Mouse (Mus musculus): ENCODE measurements at regions not wholly inside any gene's neighbourhood (a gene's known extent, or its start where the extent isn't known, plus 50 kb on each side); places are given as distances from the start of the nearest gene placed in this dataset.

DNA sequence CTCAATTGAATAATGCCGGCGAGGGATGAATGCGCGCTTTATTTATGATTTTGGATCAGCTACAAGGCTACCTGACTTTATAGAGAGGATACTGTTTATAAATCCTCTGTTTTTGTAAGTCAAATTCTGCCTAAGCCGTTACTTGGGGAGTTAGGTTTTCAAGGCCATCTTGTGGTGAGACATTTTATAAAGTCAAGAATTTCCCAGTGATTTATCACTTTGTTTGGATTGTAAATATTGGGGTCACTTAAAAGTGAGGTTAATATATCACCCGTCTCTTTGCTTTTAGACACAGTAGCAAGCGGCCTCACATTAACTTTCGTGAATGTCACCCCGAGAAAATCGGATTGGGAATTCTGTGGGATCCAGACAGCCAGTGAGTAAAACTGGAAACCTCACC, 84.9 kb upstream of the Map4k3 start:
- Histone ChIP-seq H3K36me3 (replicated peaks) (no peaks in the 10 kb centered on the region), H3K4me3 (ENCODE audit: low read depth, low read length) (no peak overlapping the region), H3K4me1 (ENCODE audit: insufficient read depth, low read depth, low read length) (no peaks in the 10 kb centered on the region), H3K27me3 (ENCODE audit: insufficient read depth, low read length) (no peaks in the 10 kb centered on the region), H3K9me3 (replicated peaks) (peaks cover 42% of the 10 kb centered on the region)
- TF ChIP-seq CTCF (IDR thresholded peaks at IDR 0.05; ENCODE audit: low read depth, low read length) (no peak), POLR2AphosphoS5 (IDR thresholded peaks at IDR 0.05; ENCODE audit: insufficient replicate concordance, low read depth, low read length) (no peak), GATA2 (IDR thresholded peaks at IDR 0.05; ENCODE audit: borderline replicate concordance, low read depth, low read length) (no peak), GATA1 (IDR thresholded peaks at IDR 0.05; ENCODE audit: borderline replicate concordance, low read length) (no peak), TAL1 (conservative IDR thresholded peaks at IDR 0.05; ENCODE audit: low read depth, low read length) (no peak)
- no peak for DNase-seq (ENCODE audit: low spot score)
- ATAC-seq (ENCODE audit: extremely low read depth, insufficient number of reproducible peaks, low FRiP score, poor library complexity, severe bottlenecking): no peak

DNA sequence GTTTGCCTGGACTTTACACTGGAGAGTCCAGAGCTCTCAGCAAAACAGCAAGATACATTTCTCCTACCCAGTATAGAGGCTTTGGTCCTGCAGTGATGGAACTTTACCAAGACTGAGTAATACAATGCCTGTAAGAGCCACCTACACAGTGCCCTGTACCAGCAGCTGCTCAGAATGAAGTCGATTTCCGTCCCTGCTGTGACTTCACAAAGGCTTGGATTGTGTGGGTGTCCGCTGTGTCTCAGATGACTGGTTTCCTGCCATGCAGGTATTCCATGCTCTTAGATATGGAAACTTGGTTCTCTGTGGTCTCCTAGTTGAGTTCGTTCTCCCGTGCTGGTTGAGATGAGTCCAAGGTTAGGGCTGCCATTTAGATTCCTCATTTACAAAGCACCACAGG, 81.0 kb upstream of the Map4k3 start:
- no peak overlapping the region for H3K4me3 ChIP-seq (ENCODE audit: low read depth, low read length)
- TF ChIP-seq TAL1 (conservative IDR thresholded peaks at IDR 0.05; ENCODE audit: low read depth, low read length) (no peak), POLR2AphosphoS5 (IDR thresholded peaks at IDR 0.05; ENCODE audit: insufficient replicate concordance, low read depth, low read length) (no peak), GATA1 (IDR thresholded peaks at IDR 0.05; ENCODE audit: borderline replicate concordance, low read length) (no peak)
- H3K4me1 ChIP-seq (ENCODE audit: insufficient read depth, low read depth, low read length): no peaks in the 10 kb centered on the region
- H3K9me3 ChIP-seq (replicated peaks): peaks cover 37% of the 10 kb centered on the region
- no peak for ATAC-seq (ENCODE audit: extremely low read depth, insufficient number of reproducible peaks, low FRiP score, poor library complexity, severe bottlenecking)
- no peak for DNase-seq (ENCODE audit: low spot score)
- no peaks in the 10 kb centered on the region for H3K27me3 ChIP-seq (ENCODE audit: insufficient read depth, low read length)
- H3K36me3 ChIP-seq (replicated peaks): no peaks in the 10 kb centered on the region

GRCm38 (mm10) chr17:80808069-80808468, 79.8 kb upstream of the Map4k3 start:
- ATAC-seq (ENCODE audit: extremely low read depth, insufficient number of reproducible peaks, low FRiP score, poor library complexity, severe bottlenecking): no peak
- no peaks in the 10 kb centered on the region for H3K27me3 ChIP-seq (ENCODE audit: insufficient read depth, low read length)

DNA sequence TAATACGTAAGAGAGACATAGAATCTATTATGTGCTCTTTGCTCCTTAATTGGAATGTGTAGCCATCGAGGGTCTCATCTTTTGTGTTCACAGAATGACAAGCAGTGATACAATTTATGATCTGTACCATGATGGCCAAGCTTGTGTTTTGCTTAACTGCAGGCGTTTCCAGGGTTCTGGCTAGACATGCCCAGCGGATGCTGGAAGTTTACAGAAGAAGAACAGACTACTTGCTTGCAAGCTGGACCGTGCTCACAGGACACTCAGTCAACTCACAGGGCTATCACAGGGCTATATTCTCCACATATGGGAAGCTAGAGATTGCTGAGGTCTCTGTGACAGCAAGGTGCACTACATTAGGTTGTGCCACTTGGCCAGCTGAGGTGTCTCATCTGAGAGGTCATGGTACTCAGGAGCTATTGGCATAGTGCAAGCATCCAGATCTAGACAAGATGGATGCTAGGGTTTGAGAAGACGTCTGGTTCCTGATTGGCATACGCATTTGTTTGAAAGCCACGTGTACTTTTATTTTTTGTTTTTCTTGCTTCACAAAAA, 75.2 kb upstream of the Map4k3 start:
- ATAC-seq (ENCODE audit: extremely low read depth, insufficient number of reproducible peaks, low FRiP score, poor library complexity, severe bottlenecking) (no peak), DNase-seq (ENCODE audit: low spot score) (no peak)
- TF ChIP-seq POLR2AphosphoS5 (IDR thresholded peaks at IDR 0.05; ENCODE audit: insufficient replicate concordance, low read depth, low read length) (no peak), CTCF (IDR thresholded peaks at IDR 0.05; ENCODE audit: low read depth, low read length) (no peak), GATA2 (IDR thresholded peaks at IDR 0.05; ENCODE audit: borderline replicate concordance, low read depth, low read length) (no peak), GATA1 (IDR thresholded peaks at IDR 0.05; ENCODE audit: borderline replicate concordance, low read length) (no peak), TAL1 (conservative IDR thresholded peaks at IDR 0.05; ENCODE audit: low read depth, low read length) (no peak)
- no peaks in the 10 kb centered on the region for H3K4me1 ChIP-seq (ENCODE audit: insufficient read depth, low read depth, low read length)
- H3K36me3 ChIP-seq (replicated peaks): no peaks in the 10 kb centered on the region
- peaks cover 48% of the 10 kb centered on the region for H3K9me3 ChIP-seq (replicated peaks)
- no peak overlapping the region for H3K4me3 ChIP-seq (ENCODE audit: low read depth, low read length)
- no peaks in the 10 kb centered on the region for H3K27me3 ChIP-seq (ENCODE audit: insufficient read depth, low read length)

More at GRCm38 (mm10) chr17:80808069-80808468, 79.8 kb upstream of the Map4k3 start:
- Histone ChIP-seq H3K36me3 (replicated peaks) (no peaks in the 10 kb centered on the region), H3K4me3 (ENCODE audit: low read depth, low read length) (no peak overlapping the region), H3K4me1 (ENCODE audit: insufficient read depth, low read depth, low read length) (no peaks in the 10 kb centered on the region), H3K9me3 (replicated peaks) (peaks cover 34% of the 10 kb centered on the region)
- no peak for TF ChIP-seq POLR2AphosphoS5 (IDR thresholded peaks at IDR 0.05; ENCODE audit: insufficient replicate concordance, low read depth, low read length)
- no peak for TF ChIP-seq CTCF (IDR thresholded peaks at IDR 0.05; ENCODE audit: low read depth, low read length)
- no peak for TF ChIP-seq GATA2 (IDR thresholded peaks at IDR 0.05; ENCODE audit: borderline replicate concordance, low read depth, low read length)
- no peak for TF ChIP-seq TAL1 (conservative IDR thresholded peaks at IDR 0.05; ENCODE audit: low read depth, low read length)
- TF ChIP-seq GATA1 (IDR thresholded peaks at IDR 0.05; ENCODE audit: borderline replicate concordance, low read length): no peak
- DNase-seq (ENCODE audit: low spot score): no peak

- ATAC-seq (ENCODE audit: extremely low read depth, insufficient number of reproducible peaks, low FRiP score, poor library complexity, severe bottlenecking) (no peak), DNase-seq (ENCODE audit: low spot score) (no peak)
- H3K27me3 ChIP-seq (ENCODE audit: insufficient read depth, low read length): no peaks in the 10 kb centered on the region
- H3K4me1 ChIP-seq (ENCODE audit: insufficient read depth, low read depth, low read length): no peaks in the 10 kb centered on the region
- peaks cover 45% of the 10 kb centered on the region for H3K9me3 ChIP-seq (replicated peaks)
- no peak overlapping the region for H3K4me3 ChIP-seq (ENCODE audit: low read depth, low read length)
- no peaks in the 10 kb centered on the region for H3K36me3 ChIP-seq (replicated peaks)
- TF ChIP-seq TAL1 (conservative IDR thresholded peaks at IDR 0.05; ENCODE audit: low read depth, low read length): no peak
- TF ChIP-seq CTCF (IDR thresholded peaks at IDR 0.05; ENCODE audit: low read depth, low read length): no peak
- no peak for TF ChIP-seq POLR2AphosphoS5 (IDR thresholded peaks at IDR 0.05; ENCODE audit: insufficient replicate concordance, low read depth, low read length)
- TF ChIP-seq GATA1 (IDR thresholded peaks at IDR 0.05; ENCODE audit: borderline replicate concordance, low read length): no peak
Measured at GRCm38 (mm10) chr17:80802622-80803021, 74.3 kb upstream of the Map4k3 start.

DNA sequence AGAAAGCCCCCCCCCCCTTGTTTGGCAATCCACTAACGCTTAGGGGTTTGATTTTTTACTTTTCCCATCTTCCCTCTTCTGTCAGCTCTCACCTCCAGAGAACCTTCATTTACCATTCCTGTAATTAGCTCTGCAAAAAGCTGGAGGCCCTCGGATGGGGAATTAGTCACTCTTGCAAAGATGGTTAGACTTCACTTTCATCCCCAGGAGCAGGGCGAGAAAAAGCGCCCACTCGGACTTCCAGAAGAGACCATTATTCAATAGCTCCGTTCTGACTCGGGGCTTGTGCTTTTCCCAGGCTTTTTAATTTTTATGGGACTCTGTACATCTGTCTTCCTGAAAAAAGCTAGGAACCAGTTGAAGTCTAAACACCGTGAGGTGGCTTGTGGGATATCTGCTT, 73.7 kb upstream of the Map4k3 start:
- H3K4me1 ChIP-seq (ENCODE audit: insufficient read depth, low read depth, low read length): no peaks in the 10 kb centered on the region
- no peak overlapping the region for H3K4me3 ChIP-seq (ENCODE audit: low read depth, low read length)
- H3K27me3 ChIP-seq (ENCODE audit: insufficient read depth, low read length): no peaks in the 10 kb centered on the region
- TF ChIP-seq TAL1 (conservative IDR thresholded peaks at IDR 0.05; ENCODE audit: low read depth, low read length) (no peak), CTCF (IDR thresholded peaks at IDR 0.05; ENCODE audit: low read depth, low read length) (no peak), POLR2AphosphoS5 (IDR thresholded peaks at IDR 0.05; ENCODE audit: insufficient replicate concordance, low read depth, low read length) (no peak), GATA2 (IDR thresholded peaks at IDR 0.05; ENCODE audit: borderline replicate concordance, low read depth, low read length) (no peak), GATA1 (IDR thresholded peaks at IDR 0.05; ENCODE audit: borderline replicate concordance, low read length) (no peak)
- DNase-seq (ENCODE audit: low spot score) (no peak), ATAC-seq (ENCODE audit: extremely low read depth, insufficient number of reproducible peaks, low FRiP score, poor library complexity, severe bottlenecking) (no peak)
- no peaks in the 10 kb centered on the region for H3K36me3 ChIP-seq (replicated peaks)
- peaks cover 45% of the 10 kb centered on the region for H3K9me3 ChIP-seq (replicated peaks)
